Mouse (Mus musculus): ENCODE measurements around the gene Rimkla. TPM values are rescaled to one million over a fixed set of nuclear protein-coding genes. Genes with fewer than 3 reads are reported as not detected.

The Rimkla gene
- 0.94 TPM for polyA plus RNA-seq (2017; shearing (Covaris generic))

DNA sequence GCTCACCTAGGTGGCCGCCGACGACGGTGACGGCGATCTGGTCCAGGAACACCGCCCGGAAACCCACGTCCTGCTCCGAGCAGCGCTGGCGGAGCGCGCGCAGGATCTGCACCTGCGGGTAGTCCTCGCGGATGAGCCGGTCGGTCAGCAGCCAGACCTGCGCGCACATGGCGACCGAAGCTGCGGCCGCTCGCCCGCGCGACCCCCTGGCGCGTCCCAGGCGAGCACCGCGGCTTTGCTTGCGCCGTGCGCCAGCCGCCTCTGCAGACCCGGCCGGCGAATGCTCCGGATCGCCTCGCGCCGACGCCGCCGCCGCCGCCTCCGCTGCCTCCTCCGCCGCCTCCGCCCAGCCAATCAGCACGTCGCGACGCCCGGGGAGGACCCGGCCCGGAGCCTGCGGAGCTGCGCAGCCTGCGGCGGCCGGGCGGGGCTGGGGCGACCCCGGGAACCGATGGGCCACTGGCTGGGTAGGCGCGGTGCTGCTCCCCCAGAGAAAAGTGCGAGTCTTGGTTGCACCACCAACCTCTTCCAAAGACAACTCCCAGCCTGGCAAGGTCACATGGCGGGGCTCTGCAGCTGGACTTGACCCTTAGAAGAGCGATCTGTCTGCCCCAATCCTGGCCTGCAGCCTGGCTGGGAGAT is at the start of gene Rimkla:
TSS of gene Rimkla (minus strand) at position 338 of the 642 bp plus-strand sequence.

DNA sequence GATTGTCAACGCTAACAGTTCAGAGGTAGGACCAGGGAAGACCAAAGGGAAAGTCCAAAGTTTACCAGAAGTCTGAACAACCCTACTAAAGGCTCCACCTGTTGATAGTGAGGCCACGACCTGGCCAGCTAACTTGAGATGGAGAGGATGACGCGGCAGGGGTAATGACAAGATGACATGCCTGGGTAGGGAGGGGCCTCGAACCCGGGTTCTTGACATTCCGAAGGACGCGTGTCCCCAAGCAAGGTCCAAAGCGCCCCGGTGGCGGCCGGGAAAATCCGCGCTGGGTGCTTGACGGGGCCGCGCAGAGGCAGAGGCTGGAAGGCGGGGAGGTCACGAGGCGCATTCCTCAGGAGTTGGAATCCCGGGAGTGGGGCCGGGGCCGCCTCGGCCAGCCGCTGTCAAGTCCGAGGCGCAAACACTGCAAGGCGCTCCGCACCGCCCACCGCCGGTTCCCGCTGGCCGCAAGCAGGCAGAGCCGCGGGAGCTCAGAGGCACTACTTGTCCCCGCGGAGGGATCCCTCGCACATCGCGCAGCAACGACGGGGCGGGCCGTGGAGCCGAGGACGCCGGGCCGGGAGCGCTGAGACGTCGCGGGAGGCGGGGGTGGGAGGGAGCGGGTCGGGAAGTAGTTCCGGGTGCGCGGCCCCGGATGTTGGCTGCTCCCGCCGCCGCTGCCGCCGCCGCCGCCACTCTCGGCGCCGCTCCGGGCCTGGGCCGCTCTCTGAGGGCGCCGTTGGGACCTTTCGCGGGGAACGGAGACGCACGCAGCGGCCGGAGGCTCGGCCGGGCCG is 46.8 kb upstream of the Rimkla start, which contains the start of gene Frg2f1:
TSS of gene Frg2f1 (minus strand) at position 499 of the 794 bp plus-strand sequence.

DNA sequence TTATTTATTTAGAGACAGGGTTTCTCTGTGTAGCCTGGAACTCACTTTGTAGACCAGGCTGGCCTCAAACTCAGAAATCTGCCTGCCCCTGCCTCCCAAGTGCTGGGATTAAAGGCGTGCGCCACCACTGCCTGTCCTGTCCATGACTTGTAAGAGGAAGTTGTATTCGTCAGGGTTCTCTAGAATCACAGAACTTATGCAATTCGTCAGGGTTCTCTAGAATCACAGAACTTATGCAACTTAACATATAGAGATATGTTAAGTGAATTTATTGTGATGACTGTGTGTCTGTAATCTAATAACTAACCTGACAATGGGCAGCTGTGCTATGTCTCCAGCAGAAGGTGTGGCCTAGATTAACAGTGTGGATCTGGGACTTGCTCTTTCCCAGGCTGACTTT is 44.2 kb upstream of the Rimkla start, which contains the start of gene Foxj3:
TSS of gene Foxj3 (plus strand) at position 390 of the 400 bp plus-strand sequence.

DNA sequence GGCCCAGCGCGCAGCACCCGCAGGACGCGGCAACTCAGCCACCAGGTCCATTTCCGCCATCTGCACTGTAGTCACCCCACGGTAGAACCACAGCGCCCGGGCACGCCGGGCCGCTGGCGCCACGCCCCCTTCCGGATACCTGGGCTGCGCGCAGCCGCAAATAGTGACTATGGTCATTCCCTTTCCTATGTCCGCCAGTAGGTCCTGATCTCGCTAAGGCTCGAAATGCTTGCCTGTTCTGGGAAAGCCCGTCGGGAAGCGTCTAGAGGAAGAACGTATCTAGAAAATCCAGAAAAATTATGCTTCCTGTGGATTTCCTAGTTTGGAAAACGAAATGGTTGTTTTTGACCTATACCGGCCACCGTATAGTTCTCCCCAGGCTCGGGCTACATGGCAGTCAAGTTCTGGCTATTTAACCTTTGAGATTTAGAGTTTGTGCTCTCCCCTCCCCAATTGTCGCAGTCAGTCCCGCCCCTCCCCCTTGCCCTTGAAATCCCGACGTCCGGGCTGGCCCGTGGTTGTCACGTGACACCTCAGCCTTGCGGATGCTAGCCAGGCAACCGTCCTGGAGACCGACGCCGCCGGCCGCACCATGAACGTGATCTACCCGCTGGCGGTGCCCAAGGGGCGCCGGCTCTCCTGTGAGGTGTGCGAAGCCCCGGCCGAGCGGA is 70.0 kb downstream of the Rimkla start, which contains the start of the genes Ppcs and Zmynd12:
TSS of gene Ppcs (minus strand) at position 127 of the 671 bp plus-strand sequence.
TSS of gene Zmynd12 (plus strand) at position 521 of the 671 bp plus-strand sequence.

Other genes starting within 250 kb of the Rimkla start
- gene Cldn19, start 237.2 kb downstream of the Rimkla start, polyA plus RNA-seq (2017; shearing (Covaris generic)): 0.44 TPM
- 445 TPM for gene Ybx1, start 198.0 kb downstream of the Rimkla start, polyA plus RNA-seq (2017; shearing (Covaris generic))
- gene Ppih, start 172.1 kb downstream of the Rimkla start, polyA plus RNA-seq (2017; shearing (Covaris generic)): 21.6 TPM
- gene Ccdc30, start 77.1 kb downstream of the Rimkla start, polyA plus RNA-seq (2017; shearing (Covaris generic)): 0.71 TPM
- 12.0 TPM for gene Ppcs, start 70.2 kb downstream of the Rimkla start, polyA plus RNA-seq (2017; shearing (Covaris generic))
- gene Zmynd12, start 69.8 kb downstream of the Rimkla start, polyA plus RNA-seq (2017; shearing (Covaris generic)): not detected
- gene Foxj3, start 44.4 kb upstream of the Rimkla start, polyA plus RNA-seq (2017; shearing (Covaris generic)): 54.2 TPM
- 3.9 TPM for gene Frg2f1, start 46.9 kb upstream of the Rimkla start, polyA plus RNA-seq (2017; shearing (Covaris generic))
- gene Guca2a, start 145.1 kb upstream of the Rimkla start, polyA plus RNA-seq (2017; shearing (Covaris generic)): not detected
- gene Guca2b, start 166.3 kb upstream of the Rimkla start, polyA plus RNA-seq (2017; shearing (Covaris generic)): not detected
- 12.9 TPM for gene Hivep3, start 241.2 kb upstream of the Rimkla start, polyA plus RNA-seq (2017; shearing (Covaris generic))

All from effector memory CD4-positive, alpha-beta T cell, adult 7 months (primary cell).